Mouse (Mus musculus): Measurements from ENCODE around the gene Fgf15.
A peak's percentile ranks its signal among the peaks of the same experiment; 100 is the strongest.

Gene Fgf15

GRCm38 (mm10) chr7:144931778-144932177 lies 35.4 kb downstream of the Fgf15 start:
- DNase-seq (ENCODE audit: low spot score), result no peak

GRCm38 (mm10) chr7:144932389-144932937 lies 36.1 kb downstream of the Fgf15 start:
- DNase-seq (ENCODE audit: low spot score), result no peak

GRCm38 (mm10) chr7:144933336-144933735 lies 37.0 kb downstream of the Fgf15 start:
- no peak for DNase-seq (ENCODE audit: low spot score)

- no peak for DNase-seq (ENCODE audit: low spot score)
These were observed 37.5 kb downstream of the Fgf15 start for GRCm38 (mm10) chr7:144933796-144934195.

- DNase-seq (ENCODE audit: low spot score), result no peak
These were observed 38.6 kb downstream of the Fgf15 start for GRCm38 (mm10) chr7:144934901-144935300.

GRCm38 (mm10) chr7:144935563-144935962 lies 39.2 kb downstream of the Fgf15 start:
- no peak for DNase-seq (ENCODE audit: low spot score)

- no peak for DNase-seq (ENCODE audit: low spot score)
These were observed 40.1 kb downstream of the Fgf15 start for GRCm38 (mm10) chr7:144936311-144936880.

GRCm38 (mm10) chr7:144937490-144937889 lies 41.2 kb downstream of the Fgf15 start:
- DNase-seq (ENCODE audit: low spot score), result peak; percentile 90

- no peak for DNase-seq (ENCODE audit: low spot score)
These were observed 41.7 kb downstream of the Fgf15 start for GRCm38 (mm10) chr7:144937899-144938517.

GRCm38 (mm10) chr7:144938661-144939343 lies 42.5 kb downstream of the Fgf15 start:
- no peak for DNase-seq (ENCODE audit: low spot score)

- DNase-seq (ENCODE audit: low spot score), result no peak
These were observed 43.1 kb downstream of the Fgf15 start, which contains the start of gene Ccnd1 for GRCm38 (mm10) chr7:144939344-144940002. Gene Ccnd1 (minus strand): TSS chr7:144939925.

- DNase-seq (ENCODE audit: low spot score), result no peak
These were observed 43.8 kb downstream of the Fgf15 start for GRCm38 (mm10) chr7:144940003-144940571.

- DNase-seq (ENCODE audit: low spot score), result no peak
These were observed 44.3 kb downstream of the Fgf15 start for GRCm38 (mm10) chr7:144940585-144940984.

GRCm38 (mm10) chr7:144941242-144941831 lies 45.0 kb downstream of the Fgf15 start:
- DNase-seq (ENCODE audit: low spot score), result peak; percentile 91

- DNase-seq (ENCODE audit: low spot score), result no peak
These were observed 45.9 kb downstream of the Fgf15 start for GRCm38 (mm10) chr7:144942071-144942743.

GRCm38 (mm10) chr7:144942744-144943135 lies 46.4 kb downstream of the Fgf15 start:
- no peak for DNase-seq (ENCODE audit: low spot score)

- DNase-seq (ENCODE audit: low spot score), result peak; percentile 73
These were observed 46.9 kb downstream of the Fgf15 start for GRCm38 (mm10) chr7:144943254-144943653.

Measured in lung, postnatal 25 days (tissue).